Mouse (Mus musculus): ENCODE measurements around the gene Slc22a3.

Gene Slc22a3

DNA sequence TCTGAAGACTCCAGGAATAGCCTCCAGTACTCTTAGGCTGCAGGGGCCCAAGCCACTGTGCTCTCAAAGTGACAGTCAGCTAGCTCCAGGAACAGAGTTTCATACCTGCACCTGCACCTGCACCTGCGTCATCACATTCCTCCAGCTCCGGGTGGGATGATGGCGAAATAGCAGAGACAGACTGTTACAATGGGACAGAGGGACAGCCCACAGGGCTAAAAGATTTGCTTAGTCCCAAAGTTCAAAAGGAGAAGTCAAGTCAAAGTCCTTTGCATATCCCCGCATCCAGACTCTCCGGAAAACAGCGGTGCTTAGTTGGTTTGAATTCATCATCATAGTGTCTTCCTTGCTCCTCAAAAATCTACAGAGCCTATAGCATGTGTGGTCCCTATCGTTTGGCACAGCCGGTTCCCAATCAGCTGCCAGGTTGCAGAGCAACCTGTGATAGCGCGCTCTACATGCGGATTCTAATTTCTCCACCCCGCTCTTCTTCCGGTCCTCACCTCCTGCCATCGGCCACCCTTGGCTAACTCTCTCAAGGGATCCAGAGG is at the start of gene Slc22a3:
Slc22a3 (minus strand) TSS at position 51 of the 551 bp plus-strand sequence.
- no peak for DNase-seq (ENCODE audit: low read depth, low spot score)

DNA sequence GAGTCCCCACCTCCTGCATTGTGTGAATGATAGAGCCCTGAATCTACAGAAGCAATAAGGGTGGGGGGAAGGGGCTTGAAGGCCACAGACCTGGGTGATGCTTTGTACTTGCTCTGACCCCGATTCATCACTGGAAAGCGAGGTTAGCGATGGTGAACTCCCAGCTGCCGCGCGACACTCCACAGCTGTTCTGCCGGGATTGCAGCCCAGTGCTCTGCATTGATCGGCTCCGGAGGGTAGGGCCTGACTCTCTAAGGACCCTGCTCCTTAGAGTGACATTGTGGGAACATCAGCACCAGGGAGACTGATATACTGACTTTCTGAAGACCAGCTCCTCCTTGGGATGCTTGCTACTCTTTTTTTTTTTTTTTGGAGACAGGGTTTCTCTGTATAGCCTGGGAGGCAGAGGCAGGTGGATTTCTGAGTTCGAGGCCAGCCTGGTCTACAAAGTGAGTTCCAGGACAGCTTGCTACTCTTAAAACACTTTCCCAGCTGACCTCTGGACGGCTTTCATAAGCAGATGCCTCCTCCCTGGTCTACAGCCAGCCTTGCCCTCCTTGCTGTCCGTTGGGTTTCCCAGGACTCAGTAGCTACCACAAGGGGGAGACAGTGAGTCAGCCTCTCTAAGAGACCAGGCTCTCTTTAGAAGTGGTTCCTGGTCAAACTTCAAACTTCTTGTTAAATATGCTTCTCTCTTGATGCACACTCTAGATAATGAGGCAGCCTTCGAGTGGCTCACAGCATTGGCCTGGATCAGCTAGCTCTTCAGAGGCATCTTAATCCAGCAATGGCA is 27.0 kb upstream of the Slc22a3 start:
- DNase-seq (ENCODE audit: low read depth, low spot score): peak; percentile 83

- DNase-seq (ENCODE audit: low read depth, low spot score): peak; percentile 77
Measured at GRCm38 (mm10) chr17:12532115-12532514, 24.6 kb upstream of the Slc22a3 start.

DNA sequence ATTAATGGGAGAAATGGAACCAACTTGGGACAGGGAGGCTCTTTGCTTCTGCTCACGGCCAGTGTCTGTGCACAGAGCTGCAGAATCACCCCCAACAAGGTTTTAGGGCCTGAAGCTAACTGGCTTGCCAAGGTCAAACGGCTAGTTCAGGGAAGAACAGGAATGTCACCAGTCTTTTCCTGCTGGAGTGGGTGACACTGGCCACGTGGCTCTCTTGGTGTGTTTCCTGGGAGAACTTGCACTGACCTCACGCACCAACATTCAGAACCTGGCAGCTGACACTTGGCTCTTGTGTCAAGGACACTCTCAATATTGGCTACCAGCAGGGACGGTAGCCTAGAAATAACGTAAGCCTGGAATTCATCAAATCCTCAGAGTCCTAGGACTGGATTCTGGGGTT is 22.6 kb upstream of the Slc22a3 start:
- no peak for DNase-seq (ENCODE audit: low read depth, low spot score)

DNA sequence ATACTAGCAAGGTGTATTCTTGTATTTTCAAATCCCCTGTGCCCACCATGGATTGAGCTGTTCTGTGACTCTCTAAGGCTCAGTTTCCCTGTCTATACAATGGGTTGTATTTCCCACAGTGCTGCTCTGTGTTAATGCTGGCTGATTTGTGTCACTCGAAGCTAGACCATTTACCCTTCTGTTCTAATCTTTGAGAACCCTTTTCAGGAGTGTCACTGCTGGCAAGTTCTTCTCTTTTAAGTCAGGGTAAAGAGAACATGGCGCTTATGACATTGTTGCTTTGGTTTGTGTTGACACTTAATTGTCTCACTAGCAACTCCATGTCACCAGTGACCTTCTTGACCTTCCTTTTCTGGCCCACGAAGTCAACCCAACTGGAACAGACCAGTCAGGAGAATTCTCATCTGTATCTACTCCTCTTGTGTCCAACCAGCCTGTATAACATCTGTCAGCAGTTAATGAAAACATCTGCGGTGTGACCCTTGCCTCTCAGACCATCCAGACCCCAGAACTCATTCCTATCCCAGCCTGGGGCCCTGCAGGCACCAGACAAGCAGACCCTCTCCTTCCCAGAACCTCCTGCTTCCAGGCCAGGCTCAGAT is 22.0 kb upstream of the Slc22a3 start:
- no peak for DNase-seq (ENCODE audit: low read depth, low spot score)

DNA sequence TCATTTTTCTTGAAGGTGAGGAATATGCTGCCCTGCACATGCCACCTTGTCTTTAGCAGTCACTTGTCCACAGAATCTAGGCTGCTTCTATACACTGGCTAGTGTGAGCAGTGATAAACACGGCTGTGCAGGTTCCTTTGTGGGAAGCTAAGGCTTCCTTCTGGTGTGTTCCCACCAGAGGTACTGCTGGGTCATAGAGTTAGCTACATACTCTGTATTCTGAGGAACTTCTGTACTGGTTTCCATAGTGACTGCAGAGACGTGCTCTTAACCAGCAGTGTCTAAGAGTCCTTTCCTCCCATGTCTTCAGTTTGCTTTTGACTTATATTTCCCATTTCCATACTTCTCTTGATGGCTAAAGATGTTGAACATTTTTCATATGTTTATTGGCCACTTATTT is 11.6 kb upstream of the Slc22a3 start:
- DNase-seq (ENCODE audit: low read depth, low spot score): no peak

GRCm38 (mm10) chr17:12518194-12518593 is 10.7 kb upstream of the Slc22a3 start:
- no peak for DNase-seq (ENCODE audit: low read depth, low spot score)

DNA sequence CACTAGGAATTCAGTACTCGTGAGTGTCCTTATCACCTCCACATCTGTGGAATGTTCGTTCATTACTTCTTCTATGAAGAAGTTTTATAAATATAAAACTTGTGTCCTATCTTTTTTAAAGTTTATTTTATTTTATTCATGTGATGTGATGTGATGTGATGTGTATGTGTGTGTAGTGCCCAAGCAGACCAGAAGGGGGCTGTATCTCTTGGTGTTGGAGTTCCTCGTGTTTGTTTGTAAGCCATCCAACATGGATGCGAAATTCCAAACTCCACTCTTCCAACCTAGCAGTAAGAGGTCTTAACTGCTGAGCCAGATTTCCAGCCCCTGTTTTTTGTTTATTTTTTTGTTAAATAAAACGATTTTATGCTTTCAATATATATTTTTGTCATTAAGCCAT is 6.5 kb upstream of the Slc22a3 start:
- DNase-seq (ENCODE audit: low read depth, low spot score): no peak

DNA sequence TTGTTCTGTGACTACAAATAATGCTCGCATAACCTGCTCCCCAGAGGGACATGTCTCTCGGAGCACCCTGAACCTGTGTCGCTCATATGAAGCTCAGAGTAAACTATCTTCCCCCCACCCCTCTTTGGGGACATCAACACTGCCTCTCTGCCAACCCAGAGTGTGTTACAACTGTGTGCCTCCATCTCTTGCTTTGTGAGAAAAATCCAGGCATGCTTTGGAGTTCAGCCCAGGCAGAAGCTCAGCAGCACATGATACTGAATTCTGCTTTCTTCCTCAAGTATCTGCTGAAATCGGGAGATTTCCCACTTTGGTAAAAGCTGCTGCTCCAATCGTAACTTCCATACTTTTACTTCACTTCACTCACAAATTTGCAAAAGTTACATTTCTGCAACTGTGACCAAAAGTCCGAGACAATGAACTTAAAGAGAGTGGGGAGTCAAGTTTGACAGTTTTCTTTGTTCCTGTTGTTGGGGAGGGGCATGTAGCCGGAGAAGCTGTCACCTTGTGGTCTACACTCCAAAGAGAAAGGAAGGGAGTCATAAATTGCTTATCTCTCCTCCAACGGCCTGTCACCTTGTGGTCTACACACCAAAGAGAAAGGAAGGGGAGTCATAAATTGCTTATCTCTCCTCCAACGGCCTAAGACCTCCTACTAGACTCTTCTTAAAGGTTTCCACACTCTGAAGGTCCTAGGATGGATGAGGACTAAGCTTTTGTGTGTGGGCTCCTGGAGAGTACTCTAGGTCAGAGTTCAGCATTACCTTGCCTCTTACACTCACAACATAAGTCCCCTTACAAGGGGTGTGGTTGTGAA is 5.8 kb upstream of the Slc22a3 start:
- DNase-seq (ENCODE audit: low read depth, low spot score): no peak

- DNase-seq (ENCODE audit: low read depth, low spot score): no peak
Measured at GRCm38 (mm10) chr17:12511193-12511592, 3.7 kb upstream of the Slc22a3 start.

- no peak for DNase-seq (ENCODE audit: low read depth, low spot score)
Measured at GRCm38 (mm10) chr17:12508376-12508775, 872 bp upstream of the Slc22a3 start.

GRCm38 (mm10) chr17:12506903-12507563 is 471 bp downstream of the Slc22a3 start:
- DNase-seq (ENCODE audit: low read depth, low spot score): no peak

GRCm38 (mm10) chr17:12505708-12506107 is 1.8 kb downstream of the Slc22a3 start:
- no peak for DNase-seq (ENCODE audit: low read depth, low spot score)

DNA sequence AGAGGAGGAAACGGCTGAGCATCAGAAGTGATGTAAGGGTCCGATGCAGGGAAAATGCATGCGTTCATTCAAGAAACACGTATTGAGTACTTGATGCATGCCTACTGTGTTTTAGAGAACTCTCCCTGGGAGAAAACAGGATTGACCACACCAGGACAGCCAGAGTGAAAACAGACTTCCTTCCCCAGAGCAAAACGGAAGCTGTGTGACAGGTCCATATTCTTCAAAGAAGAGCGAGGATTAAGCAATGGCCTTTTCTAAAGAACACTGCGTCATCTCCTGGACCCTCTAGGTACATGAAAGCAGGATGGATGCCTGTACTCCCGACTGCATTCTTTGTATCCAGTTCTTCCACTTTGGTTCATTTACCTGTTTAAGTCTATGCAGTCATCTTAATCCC is 8.1 kb downstream of the Slc22a3 start:
- DNase-seq (ENCODE audit: low read depth, low spot score): no peak

DNA sequence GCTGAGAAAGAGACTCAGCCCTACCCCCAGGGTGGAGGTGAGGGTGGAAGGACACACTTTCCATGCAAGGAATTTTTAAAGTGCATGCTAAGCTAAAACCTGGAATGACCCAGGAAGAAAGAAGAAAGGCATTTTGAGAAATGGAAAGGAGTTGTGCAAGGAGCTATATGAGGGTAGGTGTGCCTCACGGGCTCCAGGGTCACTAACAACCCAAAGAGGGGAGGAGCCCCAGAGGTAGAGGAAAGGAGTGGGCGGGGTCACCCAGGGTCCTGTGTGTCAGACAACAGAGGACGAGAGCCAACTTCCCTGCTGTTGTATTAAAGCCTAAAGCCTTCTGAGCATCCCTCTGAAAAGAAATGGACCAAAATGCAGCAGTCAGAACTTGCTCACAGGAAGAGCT is 11.9 kb downstream of the Slc22a3 start:
- DNase-seq (ENCODE audit: low read depth, low spot score): no peak

DNA sequence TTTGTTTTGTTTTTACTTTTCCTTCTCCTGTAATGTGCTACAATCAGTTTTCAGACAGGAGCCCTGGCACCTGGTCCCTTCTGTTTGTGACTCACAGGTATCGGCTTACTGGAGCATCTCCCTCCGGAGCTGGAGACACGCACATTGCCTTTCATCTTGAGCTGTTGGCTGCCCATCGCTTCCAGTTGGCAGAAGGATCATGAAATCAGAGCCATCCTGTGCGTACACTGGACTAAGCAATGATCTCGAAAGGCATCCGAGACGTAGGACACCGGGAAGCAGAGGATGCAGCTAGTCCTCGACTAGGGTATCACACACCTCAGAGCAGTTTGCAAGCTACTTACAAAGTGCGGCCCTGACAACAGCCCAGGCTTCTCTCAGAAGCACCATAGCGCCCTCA is 15.9 kb downstream of the Slc22a3 start:
- DNase-seq (ENCODE audit: low read depth, low spot score): no peak

DNA sequence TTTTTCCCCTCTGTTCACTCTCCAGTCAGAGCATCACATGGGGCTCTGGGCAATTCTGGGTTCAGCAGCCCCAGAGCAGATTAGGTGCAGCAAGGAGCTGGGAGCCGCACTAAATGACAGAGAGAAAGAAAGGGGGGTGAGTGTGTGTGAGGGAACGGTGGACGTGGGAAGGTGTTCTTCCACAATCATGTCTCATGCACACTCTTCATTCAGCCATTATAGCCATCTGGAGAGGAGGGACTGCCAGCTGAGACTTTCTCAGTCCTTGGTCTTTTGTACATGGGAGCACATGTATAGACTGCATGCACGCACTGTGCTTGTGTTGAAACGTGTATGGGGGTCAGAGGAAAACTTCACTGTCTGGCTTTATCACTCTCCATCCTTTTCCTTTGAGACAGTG is 17.6 kb downstream of the Slc22a3 start:
- DNase-seq (ENCODE audit: low read depth, low spot score): no peak

- no peak for DNase-seq (ENCODE audit: low read depth, low spot score)
Measured at GRCm38 (mm10) chr17:12485657-12486056, 21.8 kb downstream of the Slc22a3 start.

DNA sequence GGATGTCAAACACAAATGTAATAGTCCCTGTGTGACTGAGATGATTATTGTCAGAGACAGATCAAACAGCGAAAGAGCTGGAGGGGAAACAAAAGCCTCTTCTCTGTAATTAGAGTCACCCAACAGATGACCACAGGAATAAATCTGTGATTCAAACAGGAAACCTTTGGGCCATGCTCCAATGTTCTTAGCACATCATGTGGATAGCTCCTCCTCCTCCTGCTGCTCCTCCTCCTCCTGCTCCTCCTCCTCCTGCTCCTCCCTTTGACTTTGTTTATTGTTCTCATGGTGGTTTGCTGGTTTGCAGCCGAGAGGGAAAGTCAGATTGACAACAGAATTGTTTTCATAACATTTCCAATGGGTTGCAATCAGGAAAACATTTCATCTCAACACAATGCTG is 28.1 kb downstream of the Slc22a3 start:
- no peak for DNase-seq (ENCODE audit: low read depth, low spot score)

DNA sequence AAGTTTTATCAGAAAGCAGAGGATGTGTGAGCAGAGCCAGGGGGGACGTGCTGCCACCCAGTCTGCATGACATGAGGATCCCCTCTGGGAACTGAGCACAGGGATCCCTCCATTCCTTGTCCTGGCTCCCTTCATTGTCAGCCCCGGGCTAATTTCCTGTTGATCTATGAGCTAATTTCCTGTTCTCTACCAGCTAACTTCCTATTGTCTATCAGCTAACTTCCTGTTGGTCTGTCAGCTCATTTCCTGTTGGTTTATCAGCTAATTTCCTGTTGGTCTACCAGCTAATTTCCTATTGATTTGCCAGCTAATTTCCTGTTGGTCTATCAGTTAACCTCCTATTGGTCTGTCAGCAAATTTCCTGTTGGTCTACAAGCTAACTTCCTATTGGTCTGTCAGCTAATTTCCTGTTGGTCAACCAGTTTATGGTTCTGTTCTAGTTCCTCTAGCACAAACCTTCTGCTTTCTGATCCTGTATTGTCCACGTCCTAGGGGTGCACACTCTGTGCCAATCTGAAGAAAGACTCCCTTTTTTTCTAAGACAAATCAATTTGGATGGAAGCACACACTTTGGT is 32.9 kb downstream of the Slc22a3 start:
- DNase-seq (ENCODE audit: low read depth, low spot score): no peak

GRCm38 (mm10) chr17:12472547-12472946 is 35.0 kb downstream of the Slc22a3 start:
- no peak for DNase-seq (ENCODE audit: low read depth, low spot score)

All from mesoderm, embryonic 11.5 days (tissue).